Mouse (Mus musculus) ES-E14 (cell line): ENCODE measurements around the gene Sgta.
A peak's percentile ranks its signal among the peaks of the same experiment; 100 is the strongest.

Experiments used
- CHD2 ChIP-seq: IDR thresholded peaks from 2 replicates; pipeline ENCODE4 v1.6.1; 2014; ENCODE audit warnings: mild to moderate bottlenecking, low read depth, low read length, inconsistent platforms
- HCFC1 ChIP-seq: IDR thresholded peaks from 2 replicates; pipeline ENCODE4 v1.6.1; 2012; ENCODE audit warnings: low read length, inconsistent platforms, borderline replicate concordance; ENCODE audit not compliant: insufficient read depth
- MAFK ChIP-seq: IDR thresholded peaks from 2 replicates; pipeline ENCODE4 v1.6.1; 2014; ENCODE audit warnings: mild to moderate bottlenecking, low read depth, low read length, inconsistent platforms; ENCODE audit not compliant: insufficient read depth
- ZC3H11A ChIP-seq: IDR thresholded peaks from 2 replicates; pipeline ENCODE4 v1.6.1; 2012; ENCODE audit warnings: low read depth, mild to moderate bottlenecking, inconsistent platforms, low read length, borderline replicate concordance
- ZNF384 ChIP-seq: IDR thresholded peaks from 2 replicates; pipeline ENCODE4 v1.6.1; 2012; ENCODE audit warnings: low read depth, low read length, inconsistent platforms

- no peak for TF ChIP-seq ZC3H11A
- no peak for TF ChIP-seq CHD2
- no peak for TF ChIP-seq MAFK
- TF ChIP-seq HCFC1: no peak
- peak; percentile 19; the same call in 1 of the 2 replicates for TF ChIP-seq ZNF384
Observed at GRCm38 (mm10) chr10:81018326-81018725, 41.7 kb downstream of the Sgta start.
